Mouse (Mus musculus): ENCODE results near the gene Scd4.
A peak's percentile ranks its signal among the peaks of the same experiment; 100 is the strongest.
"Not testable (repeated sequence)": the region's sequence is repeated elsewhere in the genome, so short reads cannot be mapped to it uniquely, and the experiment has no call there.

The Scd4 gene

DNA sequence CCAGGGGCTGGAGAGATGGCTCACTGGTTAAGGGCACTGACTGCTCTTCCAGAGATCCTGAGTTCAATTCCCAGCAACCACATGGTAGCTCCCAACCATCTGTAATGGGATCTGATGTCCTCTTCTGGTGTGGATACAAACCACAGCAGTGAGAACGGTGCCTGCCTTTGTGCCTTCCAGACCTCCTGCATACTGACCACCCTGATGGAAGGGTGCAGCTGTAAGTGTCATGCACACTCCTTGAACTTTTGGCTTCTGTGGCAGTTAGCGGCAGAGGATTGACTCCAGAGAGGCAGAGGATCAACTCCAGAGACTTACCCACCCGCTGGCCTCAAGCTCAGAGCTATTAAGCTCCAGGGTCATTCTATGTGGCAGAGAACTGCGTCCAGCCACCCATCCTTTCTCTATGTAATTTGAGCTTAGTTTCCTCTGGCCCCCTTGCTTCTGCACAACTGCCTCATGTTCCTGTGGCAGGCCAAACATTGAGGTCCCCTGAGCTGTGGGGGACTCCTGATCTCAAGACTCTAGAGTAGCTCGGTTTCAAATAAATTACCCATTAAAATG, 16.1 kb upstream of the Scd4 start:
- no peak for DNase-seq (ENCODE audit: extremely low read depth, low read depth)

DNA sequence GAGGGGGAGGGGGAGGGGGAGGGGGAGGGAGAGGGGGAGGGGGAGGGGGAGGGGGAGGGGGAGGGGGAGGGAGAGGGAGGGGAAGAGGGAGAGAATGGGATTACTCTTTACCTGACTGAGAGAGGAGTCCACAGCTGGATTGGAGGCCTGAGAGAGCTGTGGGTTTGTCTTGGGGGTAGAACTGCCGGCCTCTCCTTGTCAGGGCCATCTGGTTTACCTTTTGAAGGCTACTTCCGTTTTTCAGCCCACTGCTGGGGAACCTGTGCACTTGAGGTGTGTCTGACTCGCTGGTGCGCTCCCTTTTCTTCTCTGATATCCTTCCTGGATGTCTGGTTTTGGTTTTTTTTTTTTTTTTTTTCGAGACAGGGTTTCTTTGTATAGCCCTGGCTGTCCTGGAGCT, 15.5 kb upstream of the Scd4 start:
- DNase-seq (ENCODE audit: extremely low read depth, low read depth) = no peak

DNA sequence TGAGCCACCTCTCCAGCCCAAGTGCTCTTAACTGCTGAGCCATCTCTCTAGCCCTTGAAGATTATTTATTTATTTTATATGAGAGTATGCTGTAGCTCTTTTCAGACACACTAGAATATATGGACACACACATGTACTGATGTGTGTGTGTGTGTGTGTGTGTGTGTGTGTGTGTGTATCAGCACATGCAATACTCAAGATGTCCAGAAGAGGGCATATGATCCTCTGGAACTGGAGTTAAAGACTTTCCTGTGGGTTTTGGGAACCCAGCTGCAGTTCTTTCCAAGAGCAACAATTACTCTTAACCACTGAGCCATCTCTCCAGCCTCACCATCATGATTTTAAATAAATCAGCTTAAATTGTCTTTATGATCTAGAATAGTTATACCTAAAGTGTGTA, 14.3 kb upstream of the Scd4 start:
- no peak for DNase-seq (ENCODE audit: extremely low read depth, low read depth)

DNA sequence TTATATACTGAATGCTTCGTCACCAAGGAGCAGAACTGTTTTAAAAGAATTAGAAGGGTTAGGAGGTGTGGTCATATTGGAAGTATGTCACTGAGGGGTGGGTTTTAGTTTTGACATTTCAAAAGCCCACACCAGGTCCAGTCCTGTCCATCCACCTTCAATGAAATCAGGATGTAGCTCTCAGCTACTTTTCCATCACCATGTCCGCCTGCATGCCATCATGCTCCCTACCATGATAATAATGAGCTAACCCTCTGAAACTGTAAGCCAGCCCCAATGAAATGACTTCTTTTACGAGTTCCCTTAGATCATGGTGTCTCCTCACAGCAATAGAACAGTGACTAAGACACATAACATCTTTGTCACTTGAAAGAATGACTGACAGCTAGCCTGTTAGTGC, 12.6 kb upstream of the Scd4 start:
- no peak for DNase-seq (ENCODE audit: extremely low read depth, low read depth)

DNA sequence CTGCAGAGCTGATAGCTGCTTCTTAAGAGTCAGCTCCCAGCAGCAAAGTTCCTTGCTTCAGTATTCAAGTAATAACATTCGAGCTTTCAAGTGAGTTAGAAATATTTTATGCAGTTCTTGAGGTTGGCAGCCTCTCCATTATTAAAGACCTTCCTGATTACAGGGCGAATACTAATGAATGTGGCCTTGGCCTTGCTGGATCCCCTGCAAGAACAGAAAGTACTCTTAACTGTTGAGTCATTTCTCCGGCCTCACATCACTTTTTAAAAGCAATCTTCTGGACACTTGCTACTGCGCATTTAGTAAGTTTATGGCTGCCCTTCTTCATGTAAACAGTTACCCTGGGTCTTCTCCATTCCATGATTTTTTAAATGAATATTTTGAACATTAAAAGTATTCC, 11.7 kb upstream of the Scd4 start:
- DNase-seq (ENCODE audit: extremely low read depth, low read depth) = no peak

DNA sequence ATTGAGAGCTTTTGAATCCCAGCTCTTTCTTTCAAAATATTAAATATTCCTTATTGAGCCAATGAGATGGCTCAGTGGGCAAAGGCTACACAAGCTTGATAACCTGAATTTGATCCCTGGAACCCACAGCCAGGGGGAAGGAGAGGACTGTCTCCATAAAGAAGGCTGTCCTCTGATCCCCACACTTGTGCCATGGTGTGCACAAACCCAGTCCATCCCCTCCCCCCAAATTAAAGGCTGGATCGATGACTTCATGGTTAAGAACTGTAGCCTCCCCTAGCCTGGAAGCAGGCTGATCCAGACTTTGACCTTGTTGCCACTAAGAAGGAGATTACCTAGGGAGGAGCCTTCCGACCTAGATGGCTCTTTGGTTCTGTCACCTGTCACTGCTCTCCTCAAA, 11.3 kb upstream of the Scd4 start:
- DNase-seq (ENCODE audit: extremely low read depth, low read depth) = no peak

DNA sequence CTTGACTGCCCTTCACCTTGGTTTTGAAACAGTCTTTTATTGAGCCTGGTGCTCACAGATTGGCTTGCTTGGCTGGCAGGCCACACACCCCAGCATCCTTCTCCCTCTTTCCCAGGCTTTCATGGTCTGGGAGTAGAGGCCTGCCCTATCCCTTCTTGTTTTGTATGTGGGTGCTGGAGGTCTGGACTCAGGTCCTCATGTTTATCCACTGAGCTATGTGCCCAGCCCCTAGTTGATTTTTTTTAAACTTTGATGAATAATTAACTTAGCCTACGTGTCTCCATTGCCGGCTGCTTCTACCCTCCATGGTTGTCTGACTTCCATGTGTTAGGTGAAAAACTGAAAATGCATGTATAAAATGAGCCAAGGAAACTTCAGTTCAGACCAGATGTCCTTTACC, 3.3 kb upstream of the Scd4 start:
- no peak for DNase-seq (ENCODE audit: extremely low read depth, low read depth)

DNA sequence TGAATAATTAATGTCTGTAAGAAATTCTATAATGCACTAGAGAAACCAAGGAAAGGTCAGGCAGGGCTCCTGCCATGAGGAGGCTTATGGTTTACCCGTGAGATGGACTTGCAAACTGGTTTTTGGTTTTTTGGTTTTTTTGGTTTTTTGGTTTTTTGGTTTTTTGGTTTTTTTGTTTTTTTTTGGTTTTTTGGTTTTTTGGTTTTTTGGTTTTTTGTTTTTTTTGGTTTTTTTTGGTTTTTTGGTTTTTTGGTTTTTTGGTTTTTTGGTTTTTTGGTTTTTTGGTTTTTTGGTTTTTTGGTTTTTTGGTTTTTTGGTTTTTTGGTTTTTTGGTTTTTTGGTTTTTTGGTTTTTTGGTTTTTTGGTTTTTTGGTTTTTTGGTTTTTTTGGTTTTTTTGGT, 1.8 kb upstream of the Scd4 start:
- not testable (repeated sequence) for DNase-seq (ENCODE audit: extremely low read depth, low read depth)

DNA sequence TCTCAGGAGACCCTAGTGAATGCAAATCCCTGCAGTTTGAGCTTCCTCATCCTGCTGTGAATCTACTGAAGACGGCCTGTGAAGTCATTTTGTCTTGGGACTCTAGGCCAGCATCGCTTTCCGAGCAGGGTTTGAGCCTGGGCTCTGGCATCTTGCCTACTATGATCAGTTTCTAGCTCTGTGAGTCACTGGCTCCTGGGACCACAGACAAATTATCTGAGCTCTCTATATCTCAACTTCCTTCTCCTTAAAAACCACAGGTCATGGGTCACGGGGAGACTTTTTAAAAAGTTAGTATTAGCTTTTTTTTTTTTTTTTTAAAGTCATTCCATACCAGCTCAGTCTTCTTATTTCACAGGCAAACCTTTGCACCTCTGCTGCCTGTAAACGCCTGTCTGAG, 981 bp upstream of the Scd4 start:
- DNase-seq (ENCODE audit: extremely low read depth, low read depth) = peak; percentile 72

DNA sequence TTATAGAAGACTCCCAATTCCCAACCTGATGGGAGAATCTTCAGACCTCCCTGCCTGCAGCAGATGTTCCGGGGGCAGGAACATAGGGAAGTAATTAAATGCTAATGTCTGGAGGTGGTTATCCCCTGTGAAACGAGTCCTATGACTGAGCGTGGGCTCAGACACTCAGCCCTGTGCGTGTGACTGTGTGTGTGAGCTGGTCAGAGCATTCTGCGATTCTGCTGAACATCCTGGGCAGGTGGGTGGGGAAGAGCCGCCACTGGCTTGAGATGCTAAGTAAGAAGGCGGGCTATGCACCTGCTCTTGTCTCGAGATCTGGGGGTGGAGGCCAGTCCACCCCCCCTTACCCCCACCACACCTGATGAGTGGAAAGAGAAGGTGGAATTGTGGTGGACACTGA, 566 bp upstream of the Scd4 start:
- DNase-seq (ENCODE audit: extremely low read depth, low read depth) = no peak

DNA sequence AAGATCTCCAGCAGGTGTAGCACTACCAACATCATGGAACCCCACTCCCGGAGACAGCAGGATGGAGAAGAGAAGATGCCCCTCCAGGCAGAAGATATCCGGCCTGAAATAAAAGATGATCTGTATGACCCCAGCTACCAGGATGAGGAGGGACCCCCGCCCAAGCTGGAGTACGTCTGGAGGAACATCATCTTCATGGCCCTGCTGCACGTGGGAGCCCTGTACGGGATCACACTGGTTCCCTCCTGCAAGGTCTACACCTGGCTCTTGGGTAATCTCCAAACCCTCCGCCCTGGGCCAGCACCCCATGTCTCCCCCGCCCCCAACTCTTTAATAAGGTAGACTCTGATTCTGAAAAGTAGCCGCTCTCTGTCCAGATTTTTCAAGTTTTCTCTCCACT, 1.1 kb downstream of the Scd4 start:
- DNase-seq (ENCODE audit: extremely low read depth, low read depth) = no peak

DNA sequence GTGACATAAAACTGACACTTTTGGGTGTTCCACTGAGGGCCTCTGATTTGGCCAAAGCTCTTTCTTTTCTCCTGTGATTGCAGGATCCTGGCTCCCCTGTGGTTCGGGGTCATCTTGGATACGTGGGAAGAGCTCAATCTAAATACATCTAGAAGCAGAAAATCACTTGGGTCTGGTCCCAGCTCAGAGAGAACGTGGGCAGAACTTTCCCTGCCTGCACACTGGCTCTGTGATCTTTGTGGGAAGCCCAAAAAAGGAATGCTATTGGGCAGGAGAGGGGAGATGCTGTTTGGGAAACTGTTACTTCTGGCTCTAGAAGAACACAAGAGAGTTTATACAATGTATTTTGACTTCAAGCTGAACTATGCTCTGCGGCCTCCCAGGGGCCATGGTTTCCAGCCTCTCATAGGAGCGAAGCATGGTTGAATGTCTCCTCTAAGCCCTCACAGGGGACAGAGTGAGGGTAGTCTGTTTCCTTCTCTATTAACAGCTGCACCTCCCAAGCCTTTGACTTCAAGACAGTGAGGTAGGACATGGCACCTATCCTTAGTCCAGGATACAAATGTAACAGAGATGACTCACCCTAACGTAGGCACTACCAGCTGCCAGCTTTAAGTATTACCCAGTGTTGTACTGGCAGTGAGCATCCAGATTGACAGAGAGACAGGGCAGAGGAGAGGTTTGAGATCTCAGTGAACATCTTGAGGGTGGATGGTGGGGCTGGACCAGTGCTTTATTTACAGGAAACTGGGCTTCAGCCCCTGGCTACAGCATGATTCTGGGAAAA, 3.2 kb downstream of the Scd4 start:
- DNase-seq (ENCODE audit: extremely low read depth, low read depth) = no peak

DNA sequence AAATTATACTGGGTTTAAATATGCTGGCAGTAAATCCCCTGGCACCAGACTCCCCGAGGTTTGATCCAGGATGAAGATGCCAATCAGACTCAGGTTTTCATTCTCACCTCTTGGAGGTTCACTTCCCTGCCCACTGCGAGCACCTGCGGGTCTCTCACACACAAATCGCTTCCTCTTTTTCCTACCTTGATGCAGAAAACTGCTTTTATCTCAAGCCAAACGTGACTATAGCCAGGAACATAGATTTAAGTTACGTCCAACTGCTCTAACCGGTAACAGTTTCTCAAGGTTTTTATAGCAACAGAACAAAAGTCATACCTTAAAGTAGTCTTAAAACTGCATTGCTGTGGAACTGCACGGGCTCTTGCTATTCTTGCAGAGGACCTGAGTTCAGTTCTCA, 16.8 kb downstream of the Scd4 start:
- no peak for DNase-seq (ENCODE audit: extremely low read depth, low read depth)

DNA sequence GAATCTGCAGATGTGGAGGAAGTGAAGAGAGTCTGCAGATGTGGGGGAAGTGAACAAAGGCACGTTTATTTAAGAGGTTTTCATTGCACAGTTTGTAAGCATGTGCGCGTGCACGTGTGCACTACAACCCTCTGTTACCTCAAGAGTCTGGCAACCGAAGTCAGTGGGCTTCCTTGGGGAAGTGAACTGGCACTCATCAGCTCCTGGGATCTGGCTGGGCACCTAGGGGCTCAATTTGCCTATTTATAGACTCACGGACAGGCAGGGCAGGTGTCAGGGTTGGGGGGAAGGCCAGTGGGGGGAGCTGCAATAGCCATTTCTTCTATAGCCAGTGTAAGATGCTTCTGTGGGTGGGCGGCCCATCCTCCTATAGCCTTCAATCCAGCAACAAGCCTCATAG, 18.9 kb downstream of the Scd4 start:
- DNase-seq (ENCODE audit: extremely low read depth, low read depth) = no peak

DNA sequence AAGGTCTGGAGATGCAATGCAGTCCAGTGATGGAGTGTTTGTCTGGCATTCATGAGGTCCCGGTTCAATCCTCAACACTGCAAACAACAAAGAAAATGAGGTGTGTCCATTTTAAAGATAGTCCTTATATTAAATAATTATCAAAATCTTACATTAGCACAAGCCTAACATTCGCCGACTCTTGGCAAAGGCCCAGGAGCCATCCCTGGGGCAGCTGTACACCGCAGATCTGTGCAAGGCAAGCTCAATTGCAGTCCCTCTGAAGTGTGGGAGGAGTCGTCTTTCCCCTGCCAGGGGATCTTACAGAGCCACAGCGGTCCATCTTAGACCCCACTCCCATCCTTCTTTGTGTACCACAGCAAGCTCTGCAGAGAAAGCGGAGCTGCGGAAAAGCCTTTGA, 25.8 kb downstream of the Scd4 start:
- no peak for DNase-seq (ENCODE audit: extremely low read depth, low read depth)

DNA sequence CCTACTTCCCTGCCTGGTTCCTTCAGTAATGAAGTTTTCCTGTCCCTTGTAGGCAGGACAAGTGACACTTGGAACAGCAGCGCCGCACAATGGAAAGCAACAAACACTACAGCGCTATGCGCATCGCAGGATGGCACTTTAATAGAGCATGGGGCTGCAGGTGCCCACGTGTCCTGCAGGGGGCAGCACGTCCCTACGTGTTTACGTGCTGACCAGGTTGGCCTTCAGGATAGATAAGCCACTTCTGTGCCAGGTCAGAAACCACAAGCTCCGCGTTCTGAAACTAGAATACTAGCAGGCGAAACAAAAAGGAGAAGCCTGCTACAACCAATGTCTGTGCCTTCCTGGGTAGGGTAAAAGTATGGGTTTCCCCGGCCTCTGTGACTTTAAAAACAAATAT, 30.6 kb downstream of the Scd4 start:
- peak; percentile 91 for DNase-seq (ENCODE audit: extremely low read depth, low read depth)

DNA sequence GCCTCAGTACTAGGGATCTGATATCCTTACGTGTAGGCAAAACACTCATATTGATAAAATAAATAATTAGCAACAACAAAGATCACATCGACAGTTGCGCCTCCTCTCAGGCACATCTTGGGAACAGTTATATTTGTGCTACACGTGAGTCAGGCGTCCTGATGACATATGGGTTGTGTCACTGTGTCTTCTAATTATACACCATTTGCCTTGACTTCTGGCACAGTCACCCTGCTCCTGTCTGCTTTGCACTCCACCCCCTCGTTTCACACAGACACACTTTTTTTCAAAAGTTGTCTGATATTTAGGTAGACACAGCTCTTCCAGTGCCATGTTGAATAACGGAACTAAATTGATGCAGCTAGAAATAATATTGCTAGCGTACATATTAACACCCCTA, 31.1 kb downstream of the Scd4 start:
- DNase-seq (ENCODE audit: extremely low read depth, low read depth) = no peak

DNA sequence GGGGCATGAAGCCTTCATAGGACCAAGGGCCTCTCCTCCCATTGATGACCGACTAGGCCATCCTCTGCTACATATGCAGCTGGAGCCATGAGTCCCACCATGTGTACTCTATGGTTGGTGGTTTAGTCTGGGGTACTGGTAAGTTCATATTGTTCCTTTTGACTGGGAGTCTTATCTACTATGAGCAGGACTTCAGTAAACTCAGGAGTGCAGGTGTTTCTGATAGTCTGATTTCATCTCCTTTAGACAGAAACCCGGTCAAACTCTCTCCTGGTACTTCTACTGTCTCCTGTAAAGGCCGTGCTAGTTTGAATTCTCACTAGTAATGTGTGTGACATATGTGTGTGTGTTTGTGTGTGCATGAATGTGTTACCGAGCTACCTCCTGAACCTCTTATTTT, 32.8 kb downstream of the Scd4 start:
- no peak for DNase-seq (ENCODE audit: extremely low read depth, low read depth)

DNA sequence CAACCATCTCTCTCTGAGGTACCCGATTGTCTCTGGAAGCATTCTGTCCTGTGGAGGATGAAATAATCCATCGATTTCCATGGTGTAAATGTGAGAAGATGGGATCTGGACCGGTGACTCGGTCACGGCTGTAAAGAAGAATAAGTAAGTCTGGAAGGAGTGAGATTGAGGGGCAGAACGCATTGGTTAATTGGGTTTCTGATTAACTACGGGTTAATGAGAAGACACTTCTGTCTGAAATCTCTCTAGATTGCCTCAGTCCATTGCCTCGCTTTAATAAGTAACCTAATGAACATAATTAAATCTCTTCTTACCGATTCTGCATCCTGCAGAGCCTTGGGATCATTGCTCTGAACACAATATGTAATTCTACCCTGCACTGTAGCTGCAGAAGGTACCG, 34.2 kb downstream of the Scd4 start:
- DNase-seq (ENCODE audit: extremely low read depth, low read depth) = not testable (repeated sequence)

DNA sequence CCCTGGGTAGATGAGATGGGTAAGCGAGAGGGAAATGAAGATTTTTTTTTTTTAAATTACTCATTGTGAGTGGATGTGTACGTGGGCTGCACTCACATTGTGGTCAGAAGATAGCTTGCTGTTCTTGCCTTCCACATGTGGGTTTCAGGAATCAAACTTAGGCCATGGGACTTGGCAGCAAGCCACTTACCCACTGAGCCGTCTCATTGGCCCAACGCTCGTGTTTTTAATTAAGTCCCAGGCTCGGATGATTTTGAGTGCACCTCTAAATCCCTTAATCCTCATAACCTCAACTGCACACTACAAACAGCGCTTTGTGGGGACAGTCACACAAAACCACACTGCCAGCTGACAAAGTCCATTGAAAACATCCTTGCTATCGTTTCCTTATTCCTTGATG, 36.5 kb downstream of the Scd4 start:
- no peak for DNase-seq (ENCODE audit: extremely low read depth, low read depth)

DNA sequence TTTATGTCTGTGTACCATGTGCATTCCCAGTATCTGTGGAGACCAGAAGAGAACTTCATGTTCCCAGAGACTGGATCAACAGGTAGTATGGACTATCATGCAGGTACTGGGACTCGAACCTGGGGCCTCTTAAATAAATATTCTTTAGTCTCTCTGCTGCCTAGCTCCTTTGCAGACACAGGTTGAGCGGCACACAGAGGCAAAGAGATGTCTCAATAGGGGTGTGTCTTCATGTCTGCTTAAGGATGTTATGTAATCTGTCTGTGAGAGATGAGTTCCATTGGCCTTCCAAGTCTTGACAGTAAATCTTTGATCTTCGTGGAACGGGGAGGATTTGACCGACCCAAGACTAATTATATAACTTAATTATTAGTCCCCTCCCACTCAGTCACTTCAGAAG, 37.3 kb downstream of the Scd4 start:
- no peak for DNase-seq (ENCODE audit: extremely low read depth, low read depth)

DNA sequence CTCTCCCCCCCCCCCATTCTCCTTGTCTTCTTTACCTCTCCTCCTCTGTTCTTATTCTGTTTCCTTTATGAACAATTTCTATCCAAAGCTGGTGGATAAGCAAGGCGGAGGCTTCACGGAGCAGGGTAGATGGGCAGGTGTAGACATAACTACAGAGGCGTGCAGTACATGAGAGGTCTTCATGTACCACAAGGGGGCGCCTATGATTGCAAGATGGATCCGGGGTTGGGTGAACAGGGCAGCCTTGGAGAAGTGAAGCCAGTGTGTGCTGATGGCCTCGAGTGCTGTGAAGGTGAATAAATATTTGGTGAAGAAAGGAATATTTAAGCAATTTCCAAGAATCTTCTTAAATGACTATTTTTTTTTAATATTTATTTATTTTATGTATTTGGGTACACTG, 40.1 kb downstream of the Scd4 start:
- DNase-seq (ENCODE audit: extremely low read depth, low read depth) = peak; percentile 66

DNA sequence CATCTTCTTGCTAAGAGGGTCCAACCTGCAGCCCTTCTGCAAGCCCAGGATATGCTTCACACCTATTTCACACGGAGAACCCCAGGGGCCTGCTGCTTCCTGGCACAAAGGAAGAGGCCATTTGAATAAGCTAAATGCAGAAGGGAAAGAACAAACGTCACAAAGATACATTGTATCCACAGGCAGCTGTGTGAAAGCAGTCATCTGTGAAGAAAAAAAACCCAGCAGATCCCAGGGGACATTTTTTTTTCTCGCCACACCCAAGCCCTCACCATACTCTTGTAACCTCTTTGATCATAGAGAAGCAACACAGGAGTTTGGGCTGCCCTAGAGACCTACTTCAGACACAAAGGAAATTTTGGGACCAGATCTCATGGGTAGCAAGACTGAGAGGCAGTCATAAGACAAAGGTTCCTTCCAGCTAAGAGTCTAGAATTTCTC, 43.6 kb downstream of the Scd4 start:
- DNase-seq (ENCODE audit: extremely low read depth, low read depth) = no peak

Measured in MEL-GATA-1-ER (cell line).